Mouse (Mus musculus) spleen, postnatal 10 days (tissue): ENCODE measurements at regions not wholly inside any gene's neighbourhood (a gene's known extent, or its start where the extent isn't known, plus 50 kb on each side); places are given as distances from the start of the nearest gene placed in this dataset.
"Not testable (repeated sequence)": the region's sequence is repeated elsewhere in the genome, so short reads cannot be mapped to it uniquely, and the experiment has no call there.

ENCODE experiments used
- DNase-seq, 2 experiments: peaks; one replicate each; pipeline ENCODE4 v3.0.0; 2021 to 2022; ENCODE audit warnings: low spot score in 2 of 2

DNA sequence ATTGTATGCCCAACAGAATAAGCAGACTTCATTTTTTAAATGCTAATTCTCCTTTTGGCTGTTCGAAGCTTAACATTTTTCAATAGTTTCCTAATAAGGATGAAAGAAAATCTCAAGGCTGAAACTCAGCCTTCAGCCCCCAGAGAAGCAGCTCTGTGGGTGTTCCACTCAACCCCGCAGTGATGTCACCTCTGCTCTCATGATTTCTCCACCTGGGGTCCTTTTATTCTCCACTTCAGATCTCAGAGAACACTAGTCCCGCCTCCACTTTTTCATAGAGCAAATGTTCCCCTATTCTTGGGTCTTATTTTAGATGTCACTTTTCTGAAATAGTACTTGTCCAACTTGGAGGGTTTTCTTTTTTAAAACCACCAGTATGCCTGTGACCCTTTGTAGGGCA lies 567.3 kb downstream of the Cntn3 start:
- no peak for DNase-seq

DNA sequence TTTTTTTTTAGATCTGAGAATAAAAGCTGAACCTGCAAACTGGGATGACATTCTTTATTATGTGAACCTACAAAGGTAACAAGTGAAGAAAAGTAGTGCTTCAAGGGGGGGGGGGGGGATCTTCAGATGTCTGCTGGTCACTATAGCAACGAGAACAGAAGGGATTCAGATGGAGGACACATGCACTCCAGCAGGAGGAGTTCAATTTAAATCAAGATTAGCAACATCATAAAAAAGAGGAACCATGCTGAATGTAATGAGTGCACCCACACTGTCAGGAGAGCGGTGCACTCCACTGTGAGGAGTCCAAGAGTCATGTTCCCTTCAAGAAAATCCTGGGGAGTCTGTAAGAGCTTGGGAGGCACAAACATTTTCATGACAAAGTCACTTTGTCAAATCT lies 574.7 kb downstream of the Cntn3 start:
- no peak for DNase-seq

DNA sequence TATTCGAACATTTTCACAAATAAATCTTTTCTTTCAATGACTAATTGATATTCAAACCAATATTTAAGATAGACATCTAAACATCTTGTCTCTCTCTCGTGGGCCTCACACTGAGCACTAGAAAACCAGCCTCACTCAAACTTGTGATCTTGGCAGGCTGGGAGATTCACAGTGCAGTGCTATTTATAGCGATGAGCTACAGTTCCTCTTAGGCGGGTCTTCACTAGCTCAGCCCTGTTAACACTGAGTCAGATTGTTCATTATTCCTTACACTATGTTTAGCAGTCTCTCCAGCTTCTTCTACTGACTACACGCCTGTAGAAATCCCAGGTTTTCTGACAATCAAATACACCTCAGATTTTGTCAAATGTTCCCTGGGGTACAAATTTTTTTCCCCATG lies 575.3 kb downstream of the Cntn3 start:
- DNase-seq: no peak

DNA sequence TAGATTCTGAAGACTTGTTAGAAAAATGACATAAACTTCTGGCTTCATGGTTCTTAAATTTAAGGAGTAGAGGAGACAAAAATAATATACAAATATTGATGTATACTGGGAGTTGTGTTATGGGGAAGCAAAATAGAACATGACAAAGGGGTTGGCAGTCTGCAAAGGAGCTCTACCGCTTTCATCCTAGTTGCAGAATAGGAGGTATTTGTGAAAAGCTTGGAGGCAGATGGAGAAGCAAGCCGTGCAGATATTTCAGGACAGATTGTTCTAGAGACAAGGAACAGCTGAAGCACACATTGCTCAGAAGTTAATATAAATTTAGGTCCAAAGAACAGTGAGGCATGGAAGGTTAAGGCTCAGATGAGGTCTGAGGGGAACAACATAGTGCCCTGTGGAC lies 580.1 kb downstream of the Cntn3 start:
- no peak for DNase-seq

DNA sequence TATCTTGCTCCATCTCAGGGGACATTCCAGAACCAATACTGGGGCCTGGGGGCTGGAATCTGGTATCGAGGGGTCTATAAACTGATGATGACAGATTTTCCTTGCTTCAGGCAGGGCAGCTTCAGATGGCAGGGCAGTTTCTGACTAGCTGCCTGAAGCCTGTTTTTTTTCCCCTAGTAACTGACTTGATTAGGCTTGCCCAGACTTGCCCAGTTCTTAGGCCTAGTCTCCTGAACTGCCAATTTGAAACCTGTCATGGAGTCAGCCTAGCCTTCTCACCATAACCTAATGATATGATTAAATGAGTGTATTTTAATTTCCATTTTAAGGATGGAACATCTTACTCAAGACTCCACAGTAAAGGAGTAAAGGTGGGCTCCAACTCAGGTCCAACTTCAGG lies 591.2 kb downstream of the Cntn3 start:
- no peak for DNase-seq

DNA sequence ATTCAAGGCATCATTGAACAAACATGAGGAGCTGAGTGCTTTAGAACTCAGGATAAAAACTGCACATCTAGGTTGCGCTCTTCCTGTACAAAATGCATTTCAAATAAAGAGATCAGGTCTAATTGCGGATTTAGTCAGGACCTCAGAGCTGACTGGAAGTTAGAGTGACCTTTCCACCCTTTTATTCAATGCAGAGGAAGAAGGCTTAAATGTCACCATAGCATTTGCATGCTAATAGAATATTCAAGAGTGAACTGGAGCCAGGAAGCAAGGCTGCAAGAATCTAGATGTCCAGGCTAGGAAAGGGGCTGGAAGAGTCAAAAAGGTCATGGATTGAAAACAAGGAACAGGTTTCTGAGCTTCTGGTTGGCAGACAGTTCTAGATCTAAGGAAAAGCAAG lies 593.7 kb downstream of the Cntn3 start:
- no peak for DNase-seq

DNA sequence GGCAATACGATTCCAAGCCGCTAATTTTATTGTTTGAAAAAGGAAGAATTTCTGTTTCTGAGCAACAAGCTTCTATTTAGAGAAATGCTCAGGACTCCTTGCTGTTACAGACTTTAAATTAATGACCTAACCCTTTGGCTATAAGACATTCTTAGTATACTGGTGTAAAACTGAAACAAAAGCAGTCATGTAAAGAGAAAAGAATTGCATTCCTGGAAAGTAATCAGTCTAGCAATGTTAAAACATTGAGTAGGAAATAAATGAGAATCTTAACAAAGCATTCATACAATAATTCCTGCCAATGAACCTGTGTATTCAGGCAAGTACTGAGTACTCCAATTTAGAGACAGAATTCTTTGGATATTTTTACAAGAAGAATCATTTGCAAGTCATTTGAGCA lies 587.2 kb upstream of the Pdzrn3 start:
- DNase-seq: no peak

DNA sequence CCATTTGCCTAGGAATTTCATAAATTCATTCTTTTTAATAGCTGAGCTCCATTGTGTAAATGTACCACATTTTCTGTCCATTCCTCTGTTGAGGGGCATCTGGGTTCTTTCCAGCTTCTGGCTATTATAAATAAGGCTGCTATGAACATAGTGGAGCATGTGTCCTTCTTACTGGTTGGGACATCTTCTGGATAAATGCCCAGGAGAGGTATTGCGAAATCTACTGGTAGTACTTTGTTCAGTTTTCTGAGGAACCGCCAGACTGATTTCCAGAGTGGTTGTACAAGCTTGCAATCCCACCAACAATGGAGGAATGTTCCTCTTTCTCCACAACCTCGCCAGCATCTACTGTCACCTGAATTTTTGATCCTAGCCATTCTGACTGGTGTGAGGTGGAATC lies 583.8 kb upstream of the Pdzrn3 start:
- not testable (repeated sequence) for DNase-seq

DNA sequence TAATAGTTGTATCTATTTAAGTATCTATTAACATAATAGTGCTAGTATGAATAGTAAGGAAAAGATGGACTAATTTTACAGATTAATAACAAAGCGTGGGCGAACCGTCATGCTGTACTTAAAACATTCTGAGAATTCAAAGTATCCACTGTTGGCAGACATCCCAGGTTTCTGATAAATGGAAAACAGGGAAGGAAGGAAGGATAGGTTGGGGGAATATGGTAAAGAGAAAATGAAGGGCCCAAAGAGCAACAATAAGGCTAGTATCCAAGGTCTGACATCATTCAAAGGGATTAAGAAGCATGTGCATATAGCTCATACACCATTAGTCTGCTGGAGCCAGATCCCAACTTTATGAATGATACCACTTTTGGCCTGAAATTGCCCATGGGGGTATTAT lies 572.0 kb upstream of the Pdzrn3 start:
- DNase-seq: no peak

DNA sequence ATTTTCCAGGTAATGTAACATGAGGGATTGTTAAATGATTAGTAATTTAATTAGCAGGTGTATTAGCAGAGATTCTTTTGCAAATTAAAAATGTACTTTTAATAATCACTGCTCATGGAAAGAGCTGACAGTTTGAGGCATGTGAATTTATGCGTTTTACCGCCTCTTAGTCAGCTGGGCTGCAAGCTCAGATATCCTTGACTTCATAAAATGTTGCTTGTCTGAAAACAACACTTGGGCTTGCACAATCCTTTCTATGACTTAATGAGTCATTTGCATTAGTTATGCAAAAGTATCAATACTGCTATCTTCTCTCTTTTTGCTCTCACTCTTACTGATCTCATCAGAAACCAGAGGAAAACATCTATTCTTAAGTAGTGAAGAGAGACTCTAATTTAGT lies 571.3 kb upstream of the Pdzrn3 start:
- DNase-seq: no peak

DNA sequence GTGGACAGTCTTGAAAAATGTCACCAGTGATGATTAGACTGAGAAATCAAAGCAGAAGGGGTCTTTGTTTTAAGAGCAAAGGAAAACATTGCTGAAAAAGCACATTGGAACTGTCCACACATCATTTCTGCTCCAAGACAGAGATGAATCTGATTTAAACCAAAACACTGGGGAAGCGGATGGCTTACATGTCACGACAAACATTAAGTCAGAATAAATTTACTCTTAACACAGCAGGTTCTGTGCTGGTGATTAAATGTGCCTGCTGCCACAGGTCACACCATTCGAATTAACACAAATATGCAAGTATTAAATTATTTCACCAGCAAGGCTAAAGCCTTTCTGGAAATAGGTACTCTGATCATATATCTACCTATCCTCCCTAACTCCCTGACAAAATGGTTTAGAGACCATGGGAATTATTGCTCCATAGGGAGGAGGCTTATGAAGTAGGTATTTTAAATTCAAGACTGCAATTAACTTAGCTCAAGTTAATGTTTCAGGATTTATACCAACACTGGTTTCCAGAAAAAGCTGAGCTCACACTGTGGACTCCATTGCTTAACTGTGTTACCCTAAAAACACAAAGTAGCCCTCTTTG lies 562.7 kb upstream of the Pdzrn3 start:
- DNase-seq: no peak

DNA sequence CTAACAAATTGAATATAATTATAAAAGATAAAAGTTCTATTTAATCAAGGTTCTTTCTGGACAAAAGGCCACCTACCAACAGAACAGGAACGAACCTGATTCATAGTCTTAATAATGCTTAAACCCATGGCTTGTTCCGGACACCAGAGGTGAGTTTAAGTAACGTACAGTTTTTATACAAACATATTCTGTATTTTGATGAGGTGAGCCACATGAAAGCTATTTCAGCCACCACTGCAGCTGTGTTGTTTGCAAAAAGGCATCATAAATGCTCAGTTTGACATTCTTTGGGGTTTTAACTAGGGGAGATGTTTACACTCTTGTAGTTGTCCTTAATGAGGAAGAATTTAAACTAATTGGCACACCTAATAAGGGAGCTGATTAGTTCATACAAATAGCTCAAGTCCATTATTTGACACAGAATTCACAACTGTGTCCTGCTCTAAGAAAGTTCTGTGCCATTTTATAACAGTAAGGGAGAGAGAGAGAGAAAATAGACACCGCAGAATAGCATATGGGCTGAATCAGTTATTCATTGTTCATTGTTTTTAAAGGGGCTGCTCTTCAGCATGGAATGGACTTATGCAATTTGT lies 560.8 kb upstream of the Pdzrn3 start:
- DNase-seq: no peak

DNA sequence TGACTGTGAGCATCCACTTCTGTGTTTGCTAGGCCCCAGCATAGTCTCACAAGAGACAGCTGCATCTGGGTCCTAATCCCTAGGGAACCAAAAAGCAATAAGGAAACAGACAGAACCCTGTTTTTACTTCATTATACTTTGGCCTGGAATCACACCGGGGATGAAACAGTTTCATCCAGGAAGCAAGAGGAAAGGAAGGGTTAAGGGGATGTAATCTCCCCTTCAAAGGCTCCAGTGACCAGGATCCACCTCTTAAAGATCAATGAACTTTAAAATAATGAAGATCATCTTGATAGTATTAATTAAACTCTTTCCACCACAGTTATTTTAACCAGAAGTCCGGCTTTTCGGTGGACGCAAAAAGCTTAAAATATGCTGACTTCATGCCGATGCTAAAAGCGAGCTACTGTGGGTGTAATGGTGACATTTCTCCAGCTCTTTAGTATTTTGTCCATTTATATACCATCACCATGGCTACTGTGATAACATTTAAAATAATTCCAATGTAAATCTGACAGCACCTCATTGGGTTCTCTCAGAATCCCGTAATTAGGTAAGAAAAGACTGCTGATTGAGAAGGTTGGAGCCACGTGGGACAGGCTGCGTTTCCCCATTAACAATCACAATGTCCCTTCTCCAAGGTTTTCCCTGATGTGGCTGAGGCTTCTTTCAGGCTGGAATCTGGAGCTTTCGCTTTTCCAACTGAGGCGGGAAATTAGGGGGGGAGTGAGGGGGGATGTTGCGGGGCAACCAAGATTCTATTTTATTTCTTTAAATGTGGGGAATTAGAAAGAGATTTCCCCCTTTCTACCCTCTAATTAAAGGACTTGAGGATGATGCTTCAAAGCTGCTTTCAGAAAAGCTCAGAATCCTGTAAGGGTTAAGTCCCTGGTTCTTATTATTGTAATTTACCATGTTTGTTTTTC lies 560.0 kb upstream of the Pdzrn3 start:
- DNase-seq: no peak

DNA sequence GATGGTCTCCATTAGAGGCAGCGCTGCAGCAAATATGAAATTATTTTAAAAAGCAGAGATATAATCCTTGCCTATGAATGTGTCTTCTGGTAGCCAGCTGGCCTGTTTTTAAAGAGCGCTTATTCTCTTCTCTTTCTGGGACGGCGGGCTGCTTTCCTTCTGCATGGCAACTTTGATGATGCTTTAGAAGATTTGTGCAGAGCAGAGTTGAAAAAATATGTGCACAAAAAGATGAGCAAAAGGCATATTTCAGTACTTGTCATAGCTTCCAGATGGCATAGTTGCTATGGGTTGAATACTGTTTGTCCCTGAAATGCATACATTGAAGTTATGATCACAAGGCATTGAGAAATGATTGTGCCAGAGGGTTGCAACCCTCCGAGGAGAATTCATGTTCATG lies 554.1 kb upstream of the Pdzrn3 start:
- DNase-seq: no peak

DNA sequence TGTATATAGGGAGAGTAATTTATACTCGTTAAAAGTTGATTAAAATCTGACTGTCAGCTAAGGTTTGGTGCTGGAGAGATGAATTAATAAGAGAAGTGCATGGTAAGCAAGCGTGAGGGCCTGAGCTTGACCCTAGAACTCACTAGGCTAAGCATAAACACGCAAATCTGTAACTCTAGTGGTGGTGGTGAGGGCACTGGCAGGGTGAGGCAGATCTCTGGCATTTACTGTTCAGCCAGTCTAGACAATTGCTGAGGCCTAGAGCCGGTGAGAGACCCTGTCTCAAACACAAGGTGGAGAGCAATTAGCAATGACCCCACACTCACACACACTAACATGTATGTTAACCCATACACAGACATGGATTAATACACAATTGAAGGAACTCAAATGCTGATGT lies 544.0 kb upstream of the Pdzrn3 start:
- DNase-seq: no peak

DNA sequence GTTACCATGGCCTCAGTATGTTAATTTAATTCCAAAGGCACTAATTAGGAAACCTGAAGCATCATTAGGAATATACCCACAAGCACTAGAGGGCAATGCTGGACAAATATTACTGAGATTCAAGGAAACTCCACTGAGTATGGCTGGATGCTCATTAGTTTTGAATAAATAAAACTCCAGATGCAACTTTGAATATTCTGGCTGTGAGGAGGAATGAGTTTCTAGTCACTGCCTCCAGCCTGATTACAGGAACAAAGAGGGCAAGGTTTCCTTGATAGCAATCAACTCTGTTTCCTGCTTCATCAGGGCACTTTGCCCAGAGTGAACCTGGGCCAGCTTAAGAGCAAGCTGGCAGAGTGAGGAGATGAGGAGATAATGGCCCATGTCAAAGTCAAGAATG lies 543.5 kb upstream of the Pdzrn3 start:
- no peak for DNase-seq

DNA sequence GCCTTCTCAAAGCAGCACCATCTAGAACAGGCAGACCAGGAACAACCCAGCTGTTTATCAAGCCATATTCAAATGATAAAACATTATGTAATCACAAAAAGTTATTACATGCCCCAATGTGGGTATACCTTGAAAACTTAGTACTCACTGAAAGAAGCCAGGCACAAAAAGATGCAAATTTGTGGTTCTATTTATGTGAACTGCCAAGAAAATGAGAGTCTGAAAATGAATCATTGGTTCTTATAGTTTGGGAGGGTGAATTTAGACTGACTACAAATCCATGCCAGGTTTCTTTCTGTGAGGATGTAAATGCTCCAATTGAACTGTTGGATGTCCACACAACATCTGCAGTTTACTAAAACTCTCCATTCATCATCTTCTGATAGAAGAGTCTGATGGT lies 541.2 kb upstream of the Pdzrn3 start:
- no peak for DNase-seq

DNA sequence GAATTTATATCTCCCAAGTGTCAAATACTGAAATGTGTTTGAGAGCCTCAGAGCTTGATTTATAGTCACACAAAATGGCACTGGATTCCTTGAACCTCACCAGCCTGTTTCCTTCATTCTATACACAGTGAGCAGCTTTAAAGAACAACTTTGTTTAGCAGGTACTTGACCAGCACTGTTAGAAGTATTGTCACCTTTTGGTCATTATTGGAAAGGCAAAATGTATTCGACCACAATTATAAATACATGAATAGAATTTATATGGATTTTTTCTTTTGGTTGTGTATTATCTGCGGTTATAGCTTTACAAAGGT lies 527.3 kb upstream of the Pdzrn3 start:
- no peak for DNase-seq

DNA sequence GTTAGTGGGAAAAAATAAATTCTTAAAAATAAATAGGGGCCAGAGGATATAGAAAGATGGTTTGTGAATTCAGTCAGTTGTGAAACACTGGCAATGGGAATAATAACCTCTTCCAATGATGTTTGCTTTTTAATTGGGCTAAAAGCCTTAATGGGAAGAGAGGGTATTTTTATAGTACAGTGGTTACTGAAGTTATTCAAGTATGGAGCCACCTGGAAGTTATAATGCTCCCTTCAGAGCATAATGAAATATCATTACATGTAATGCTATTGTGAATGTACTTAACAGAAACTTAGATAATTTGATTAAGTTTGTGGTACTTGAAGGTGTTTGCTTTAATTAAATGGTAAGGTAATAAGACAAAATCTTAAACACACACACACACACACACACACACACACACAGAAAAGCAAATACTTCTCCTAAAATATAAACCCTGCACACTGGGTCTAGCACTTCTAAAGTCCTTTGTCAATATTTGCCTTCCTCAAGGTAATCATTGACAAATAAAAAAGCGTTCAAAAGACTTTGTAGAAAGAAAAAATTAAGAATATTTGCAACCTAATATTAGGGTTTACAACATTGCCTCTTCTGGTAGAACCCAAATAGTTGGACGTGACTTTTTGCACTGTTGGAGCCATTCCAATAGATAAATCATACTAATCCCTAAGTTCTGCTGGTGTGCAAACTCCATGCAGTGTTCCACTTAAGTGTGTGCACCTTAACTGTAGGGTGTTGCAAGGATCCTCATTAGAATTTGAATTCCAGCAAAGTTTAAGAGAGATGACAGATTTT lies 526.7 kb upstream of the Pdzrn3 start:
- no peak for DNase-seq

DNA sequence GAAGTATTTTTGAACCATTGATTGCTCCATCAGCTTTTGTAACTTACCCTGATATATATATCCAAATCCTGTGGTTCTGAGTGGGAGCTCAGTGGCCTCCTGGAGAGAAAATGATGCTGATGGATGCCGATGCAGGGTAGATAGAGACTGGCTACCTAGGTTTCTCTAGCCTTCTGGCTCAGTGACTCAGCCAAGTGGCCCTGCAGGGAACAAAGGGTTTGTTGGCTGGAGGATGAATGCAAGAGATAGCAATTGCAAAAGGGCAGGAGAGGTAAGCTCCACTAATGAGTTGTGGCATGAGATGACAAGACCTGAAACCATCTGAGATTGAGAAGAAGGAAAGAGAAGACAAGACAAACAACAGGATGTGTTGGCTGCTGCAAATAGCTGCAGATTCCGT lies 524.6 kb upstream of the Pdzrn3 start:
- DNase-seq: no peak

DNA sequence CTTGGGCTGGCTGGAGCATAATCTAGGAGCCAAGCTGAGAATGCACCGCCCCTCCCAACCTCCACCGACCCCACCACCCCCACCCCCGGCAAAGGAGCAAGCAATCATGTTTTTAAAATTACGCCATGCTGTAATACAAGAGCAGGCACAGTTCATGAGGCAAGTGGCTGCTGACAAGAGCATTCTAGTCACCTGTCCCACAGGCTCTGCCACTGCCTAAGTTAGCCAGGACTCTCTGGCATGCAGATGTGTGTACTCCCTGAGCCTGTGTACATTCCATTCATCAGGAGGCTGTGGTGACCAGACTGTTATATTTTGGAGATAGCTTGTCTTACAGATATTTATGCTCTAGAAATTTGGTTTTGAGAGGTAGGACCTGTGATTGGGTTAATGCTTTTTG lies 520.8 kb upstream of the Pdzrn3 start:
- DNase-seq: no peak

DNA sequence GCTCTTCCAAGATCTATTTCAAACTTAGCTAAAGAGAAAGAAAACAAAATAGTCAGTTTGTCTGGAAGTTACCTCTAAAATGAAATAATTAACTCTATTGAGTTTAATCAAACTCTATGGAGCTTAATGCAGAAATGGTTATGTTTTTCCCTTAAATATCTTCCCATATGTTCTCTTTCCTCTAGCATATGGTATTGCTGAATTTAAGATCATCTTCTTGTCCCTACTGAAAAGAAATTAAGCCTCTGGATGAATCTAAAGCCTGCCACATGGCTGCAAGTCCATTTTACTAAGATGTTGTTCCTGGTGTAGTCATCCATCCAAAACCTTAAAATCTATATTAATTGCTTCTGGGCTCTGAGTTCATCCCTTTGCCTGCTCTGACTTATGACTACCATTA lies 513.0 kb upstream of the Pdzrn3 start:
- no peak for DNase-seq

DNA sequence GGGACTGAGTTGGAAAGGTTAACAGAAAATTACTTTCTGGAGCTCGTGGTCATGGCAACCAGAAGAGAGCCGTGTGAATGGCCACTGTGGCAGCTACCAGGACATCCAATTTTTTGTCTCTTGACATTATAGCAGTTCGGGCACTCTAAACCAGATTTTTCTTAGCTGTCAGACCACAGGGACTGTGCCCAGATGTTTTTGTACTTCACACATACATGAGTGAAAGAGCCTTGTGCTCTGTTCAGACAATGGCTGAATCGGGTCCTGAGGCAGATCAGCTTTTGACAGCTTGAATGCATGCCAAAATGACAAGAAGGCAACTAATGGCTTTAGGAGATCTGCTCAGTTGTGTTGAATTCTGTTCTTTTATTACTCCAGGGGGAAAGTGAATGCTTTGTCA lies 505.2 kb upstream of the Pdzrn3 start:
- DNase-seq: no peak
